In the genomic region with DNA sequence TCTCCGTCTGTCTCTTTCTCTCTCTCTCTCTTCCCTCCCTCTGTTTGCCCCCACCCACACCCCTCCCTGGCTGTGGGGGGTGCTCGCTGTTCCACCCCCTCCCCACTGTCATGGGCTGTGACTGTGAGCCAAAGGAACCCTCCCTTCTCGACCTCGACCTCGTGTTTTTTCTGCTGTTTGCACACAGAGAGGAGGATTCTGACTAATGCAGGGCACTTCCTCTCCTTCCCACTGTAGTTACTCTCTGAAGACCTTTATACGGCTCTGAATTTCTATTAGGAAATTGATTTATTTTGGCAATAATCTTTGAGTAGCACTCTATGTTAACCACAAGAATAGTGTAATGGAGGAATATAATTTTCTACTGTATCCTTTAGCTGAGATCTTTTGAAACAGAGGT, we compare ENCODE assay signal across 27 mouse cellular contexts.
DNase-seq lines count a peak whose midpoint lies in the region; ATAC-seq and TF ChIP-seq lines count a peak whose summit lies in the region.
"Had no signal": no experiment of that assay in that cellular context is flagged by ENCODE, and none has a peak within 500 bp of the region (broad histone marks: within the 10 kb centered on the region; RNA-seq: fewer than 3 reads in every experiment).

No protein-coding gene starts in this region.

- no peak for ATAC-seq in kidney, embryonic 14.5 days (ENCODE audit: low FRiP score, low TSS enrichment)
- no peak for ATAC-seq in kidney, postnatal 0 days (replicated peaks; ENCODE audit: low FRiP score, low read depth)
- no peak; the same call in 1 of the 2 replicates for ATAC-seq in neural tube, embryonic 13.5 days (ENCODE audit: low read depth)
- ATAC-seq: activated CD4-positive, CD25-positive, alpha-beta regulatory T cell, adult 4 months; forebrain, embryonic 15.5 days; hindbrain, postnatal 0 days had no signal

- no peak for DNase-seq in kidney, adult 11 months
- DNase-seq in kidney, postnatal 0 days (ENCODE audit: low spot score) = peak; percentile 77
- DNase-seq in kidney, postnatal 36 days = no peak
- DNase-seq in neural tube, embryonic 10.5 days (ENCODE audit: extremely low spot score, low spot score) = no peak
- DNase-seq: adrenal gland, adult 8-10 months; adrenal gland, postnatal 25 days; cerebellum, adult 11-12 months; cerebellum, adult 8-10 months; cerebellum, postnatal 10 days; cerebellum, postnatal 36 days; embryo, embryonic 11 days; gastrocnemius, postnatal 25 days; heart, adult 18-20 months; heart, postnatal 10 days; heart, postnatal 36 days had no signal

- no peak overlapping the region for H3K4me2 ChIP-seq in kidney, embryonic 14.5 days (replicated peaks; ENCODE audit: low read depth, low read length)
- no peak overlapping the region for H3K4me2 ChIP-seq in kidney, postnatal 0 days (ENCODE audit: low read length)
- no peak overlapping the region for H3K4me2 ChIP-seq in neural tube, embryonic 13.5 days
- H3K4me2 ChIP-seq: embryonic facial prominence, embryonic 13.5 days; forebrain, embryonic 12.5 days; forebrain, embryonic 15.5 days; heart, embryonic 12.5 days; heart, embryonic 15.5 days had no signal

- peaks cover 25% of the 10 kb centered on the region for H3K4me1 ChIP-seq in kidney, embryonic 14.5 days (ENCODE audit: control insufficient read depth, insufficient read depth, low read length)
- H3K4me1 ChIP-seq in kidney, postnatal 0 days (replicated peaks; ENCODE audit: insufficient read depth, low read length) = no peaks in the 10 kb centered on the region
- H3K4me1 ChIP-seq in neural tube, embryonic 13.5 days (replicated peaks) = peaks cover 19% of the 10 kb centered on the region
- H3K4me1 ChIP-seq: embryonic facial prominence, embryonic 13.5 days; forebrain, embryonic 12.5 days; forebrain, embryonic 15.5 days; heart, embryonic 12.5 days; heart, embryonic 15.5 days had no signal

- H3K4me3 ChIP-seq in kidney, embryonic 14.5 days (ENCODE audit: low read length) = no peak overlapping the region
- no peak overlapping the region for H3K4me3 ChIP-seq in kidney, postnatal 0 days (replicated peaks; ENCODE audit: low read depth, low read length)
- no peak overlapping the region for H3K4me3 ChIP-seq in neural tube, embryonic 13.5 days
- H3K4me3 ChIP-seq: embryonic facial prominence, embryonic 10.5 days; embryonic facial prominence, embryonic 13.5 days; erythroblast, embryonic 14.5 days; forebrain, embryonic 12.5 days; forebrain, embryonic 15.5 days; heart, embryonic 12.5 days; heart, embryonic 15.5 days; hindbrain, embryonic 10.5 days had no signal

- no peaks in the 10 kb centered on the region for H3K9me3 ChIP-seq in kidney, embryonic 14.5 days (ENCODE audit: control insufficient read depth, low read length)
- no peaks in the 10 kb centered on the region for H3K9me3 ChIP-seq in kidney, postnatal 0 days (replicated peaks; ENCODE audit: low read length)
- H3K9me3 ChIP-seq in neural tube, embryonic 13.5 days = no peaks in the 10 kb centered on the region
- H3K9me3 ChIP-seq: embryonic facial prominence, embryonic 10.5 days; embryonic facial prominence, embryonic 13.5 days; forebrain, embryonic 12.5 days; forebrain, embryonic 15.5 days; heart, embryonic 12.5 days; heart, embryonic 15.5 days; hindbrain, embryonic 10.5 days had no signal

- H3K27me3 ChIP-seq in kidney, embryonic 14.5 days (ENCODE audit: control insufficient read depth, insufficient read depth, low read length) = no peaks in the 10 kb centered on the region
- no peaks in the 10 kb centered on the region for H3K27me3 ChIP-seq in kidney, postnatal 0 days (ENCODE audit: insufficient read depth, low read length)
- no peaks in the 10 kb centered on the region for H3K27me3 ChIP-seq in neural tube, embryonic 13.5 days
- H3K27me3 ChIP-seq: embryonic facial prominence, embryonic 13.5 days; forebrain, embryonic 15.5 days; heart, embryonic 12.5 days; heart, embryonic 15.5 days had no signal

- no peak for TF ChIP-seq CTCF in kidney, postnatal 0 days (IDR thresholded peaks at IDR 0.05; ENCODE audit: low read depth)

- H3K9ac ChIP-seq in kidney, embryonic 14.5 days (ENCODE audit: low read depth, low read length) = no peak overlapping the region
- H3K9ac ChIP-seq in kidney, postnatal 0 days (ENCODE audit: low read depth, low read length) = no peak overlapping the region
- H3K9ac ChIP-seq in neural tube, embryonic 13.5 days = no peak overlapping the region
- H3K9ac ChIP-seq: embryonic facial prominence, embryonic 13.5 days; forebrain, embryonic 12.5 days; forebrain, embryonic 15.5 days; heart, embryonic 12.5 days; heart, embryonic 15.5 days had no signal

- WGBS in kidney, embryonic 14.5 days = 11% methylated on average over 6 of the region's 6 CpGs
- WGBS in kidney, postnatal 0 days = 11% methylated on average over 6 of the region's 6 CpGs
- 53% methylated on average over 6 of the region's 6 CpGs for WGBS in neural tube, embryonic 13.5 days

- peak overlapping the region; percentile 19; the same call in 1 of the 2 replicates for H3K27ac ChIP-seq in kidney, embryonic 14.5 days (ENCODE audit: low read depth, low read length)
- peak overlapping the region; percentile 85 for H3K27ac ChIP-seq in kidney, postnatal 0 days
- H3K27ac ChIP-seq in neural tube, embryonic 13.5 days (replicated peaks) = peak overlapping the region; percentile 33; the same call in 1 of the 2 replicates
- H3K27ac ChIP-seq: embryonic facial prominence, embryonic 10.5 days; embryonic facial prominence, embryonic 13.5 days; forebrain, embryonic 12.5 days; forebrain, embryonic 15.5 days; heart, embryonic 15.5 days; hindbrain, embryonic 10.5 days; hindbrain, postnatal 0 days had no signal

- H3K36me3 ChIP-seq in kidney, embryonic 14.5 days (ENCODE audit: control insufficient read depth, insufficient read depth, low read length) = no peaks in the 10 kb centered on the region
- H3K36me3 ChIP-seq in kidney, postnatal 0 days (ENCODE audit: insufficient read depth, low read length) = no peaks in the 10 kb centered on the region
- no peaks in the 10 kb centered on the region for H3K36me3 ChIP-seq in neural tube, embryonic 13.5 days
- H3K36me3 ChIP-seq: embryonic facial prominence, embryonic 10.5 days; embryonic facial prominence, embryonic 13.5 days; forebrain, embryonic 12.5 days; forebrain, embryonic 15.5 days; heart, embryonic 12.5 days; heart, embryonic 15.5 days; hindbrain, embryonic 10.5 days had no signal

Comparison
In these comparisons a context has a peak if more than half of its experiments do, and no peak if none do; other contexts are left out.
1. H3K27ac ChIP-seq: peak in every context shown above with its lines; median percentile 85 in kidney, postnatal 0 days; 33 in neural tube, embryonic 13.5 days; 19 in kidney, embryonic 14.5 days.